Mouse (Mus musculus): ENCODE data around the gene Rccd1.

DNA sequence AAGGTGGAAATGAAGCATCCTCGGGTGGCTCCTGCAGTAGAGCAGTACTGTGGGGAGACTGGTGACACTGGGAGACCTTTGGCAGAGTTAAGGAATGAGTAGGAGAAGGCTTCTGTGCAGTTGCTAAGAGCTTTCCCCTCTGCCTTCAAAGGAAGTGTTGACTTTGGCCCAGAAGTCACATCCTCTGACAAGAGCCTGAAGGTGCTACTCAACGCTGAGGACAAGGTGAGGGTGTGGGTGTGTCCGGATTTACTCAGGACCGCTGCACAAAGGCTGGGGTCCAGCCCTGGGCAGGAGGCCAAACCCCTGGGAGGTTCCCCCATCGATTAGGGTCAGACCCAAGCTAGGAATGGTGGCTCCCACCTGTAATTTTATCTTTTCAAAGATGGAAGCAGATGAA lies 39.9 kb downstream of the Rccd1 start:
- no peak for TF ChIP-seq EP300 (optimal IDR thresholded peaks at IDR 0.05)
- no peak for TF ChIP-seq CTCF (IDR thresholded peaks at IDR 0.05; ENCODE audit: low read depth)
